Mouse (Mus musculus) heart, adult 9 months (tissue): ENCODE measurements at regions not wholly inside any gene's neighbourhood (a gene's known extent, or its start where the extent isn't known, plus 50 kb on each side); places are given as distances from the start of the nearest gene placed in this dataset.
"Not testable (repeated sequence)": the region's sequence is repeated elsewhere in the genome, so short reads cannot be mapped to it uniquely, and the experiment has no call there.

ENCODE experiments used
- DNase-seq, 2 experiments: peaks; one replicate each; pipeline ENCODE4 v3.0.0; 2022; ENCODE audit warnings: low spot score in 2 of 2

GRCm38 (mm10) chr19:35890191-35890590, 167.1 kb downstream of the Htr7 start:
- DNase-seq: no peak

- no peak for DNase-seq
These were observed 171.0 kb downstream of the Htr7 start for GRCm38 (mm10) chr19:35886270-35886669.

- DNase-seq: no peak
These were observed 175.4 kb downstream of the Htr7 start for GRCm38 (mm10) chr19:35881810-35882485.

GRCm38 (mm10) chr19:35875464-35875863, 181.8 kb downstream of the Htr7 start:
- DNase-seq: no peak

DNA sequence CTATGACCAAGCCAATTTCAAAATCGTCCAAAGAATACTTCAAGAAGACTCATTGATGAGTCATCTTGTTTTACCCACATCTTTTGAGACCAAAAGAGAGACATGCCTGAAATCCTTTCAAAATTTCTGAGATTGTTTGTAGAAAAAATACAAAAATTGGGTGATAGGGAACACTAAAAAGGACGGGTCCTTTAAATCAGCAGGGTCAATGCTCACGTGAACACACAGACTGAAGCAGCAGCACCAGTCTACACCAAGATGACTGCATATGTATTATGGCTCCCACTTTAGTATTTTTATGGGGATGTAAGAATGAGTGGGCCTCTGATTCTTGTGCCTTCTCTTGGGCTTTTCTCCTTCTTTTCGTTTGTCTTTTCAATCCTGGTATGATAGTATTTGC, 186.6 kb downstream of the Htr7 start:
- no peak for DNase-seq

DNA sequence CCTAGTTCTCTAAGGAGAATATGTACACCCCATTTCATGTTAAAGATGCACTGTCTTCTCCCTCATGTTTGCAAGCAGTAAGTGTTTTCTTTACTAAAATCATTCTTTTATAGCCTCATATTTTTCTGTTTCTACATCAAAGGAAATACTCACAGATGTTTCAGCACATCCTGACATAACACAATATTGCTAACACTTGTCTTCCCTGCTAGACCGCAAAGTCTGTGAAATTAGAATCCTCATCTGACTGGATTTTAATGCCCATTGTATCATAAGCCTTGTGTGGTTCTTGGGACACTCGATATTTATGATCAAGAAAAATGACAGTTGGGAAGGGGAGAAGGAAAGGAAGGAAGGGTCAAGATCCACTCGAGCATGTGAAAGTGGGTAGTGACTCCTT, 188.8 kb downstream of the Htr7 start:
- no peak for DNase-seq

GRCm38 (mm10) chr19:35863049-35863448, 194.3 kb downstream of the Htr7 start:
- no peak for DNase-seq

GRCm38 (mm10) chr19:35861421-35861820, 195.9 kb downstream of the Htr7 start:
- DNase-seq: no peak

GRCm38 (mm10) chr19:35832992-35833391, 224.3 kb downstream of the Htr7 start:
- no peak for DNase-seq

GRCm38 (mm10) chr19:35826074-35826473, 231.2 kb downstream of the Htr7 start:
- no peak for DNase-seq

GRCm38 (mm10) chr19:35819626-35820025, 237.7 kb downstream of the Htr7 start:
- DNase-seq: no peak

- DNase-seq: no peak
These were observed 262.6 kb downstream of the Htr7 start for GRCm38 (mm10) chr19:35794661-35795060.

DNA sequence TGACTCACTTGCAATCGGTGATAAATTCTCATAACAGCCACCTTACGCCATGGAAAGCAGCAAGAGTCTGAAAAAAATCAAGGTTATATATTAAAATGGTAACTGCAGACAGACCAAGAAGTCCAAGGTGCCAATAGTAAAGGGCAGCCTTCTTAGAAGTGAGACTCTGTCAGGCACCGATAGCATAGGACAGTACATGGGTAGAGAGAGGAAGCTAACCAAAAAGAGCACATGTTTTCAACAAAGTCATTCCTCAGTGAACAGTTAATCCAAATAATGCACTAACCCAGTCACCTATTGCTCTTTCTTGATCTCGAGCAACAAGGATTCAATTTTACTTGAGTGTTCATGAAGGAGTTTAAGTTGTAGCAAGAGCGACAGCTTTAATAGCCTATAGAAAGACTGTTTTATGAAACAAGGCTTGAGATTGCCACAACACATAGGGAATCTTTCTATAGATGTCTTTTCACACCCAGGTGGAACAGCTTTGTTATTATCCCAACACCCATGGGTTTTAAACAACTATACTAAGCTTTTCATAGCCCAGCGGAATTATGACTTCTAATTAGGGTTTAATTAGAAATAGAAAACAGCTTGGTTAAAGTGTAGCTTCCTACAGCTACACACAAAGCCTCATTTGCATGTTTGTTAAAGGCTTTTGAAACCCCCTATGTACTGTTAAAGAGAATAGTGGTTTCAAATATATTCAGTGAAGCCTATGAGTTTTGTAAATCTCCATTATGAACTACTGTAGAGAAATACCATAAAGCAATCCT, 269.9 kb downstream of the Htr7 start:
- no peak for DNase-seq

DNA sequence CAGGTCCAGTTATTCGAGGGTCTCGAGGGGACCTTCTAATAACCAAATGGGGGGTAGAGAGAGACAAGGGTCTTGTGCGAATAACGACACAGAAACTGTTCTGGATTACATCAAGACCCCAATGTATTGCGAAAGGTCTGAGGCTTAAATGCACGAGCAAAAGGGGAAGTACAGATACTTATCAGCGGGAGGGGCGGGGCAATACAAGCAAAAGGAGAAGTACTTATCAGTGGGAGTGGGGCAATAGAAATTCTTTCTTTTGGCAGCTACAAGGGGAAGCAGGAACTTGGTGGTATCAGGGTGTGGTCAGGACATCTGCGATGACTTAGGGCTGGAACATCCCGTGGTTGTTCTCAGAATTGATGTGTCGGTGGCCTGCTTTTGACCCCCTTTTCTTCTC, 295.6 kb downstream of the Htr7 start:
- DNase-seq: not testable (repeated sequence)

GRCm38 (mm10) chr19:35759701-35760100, 297.6 kb downstream of the Htr7 start:
- peak; percentile 60 to 80 for DNase-seq

- peak in 1 of 2 experiments; percentile 3 for DNase-seq
These were observed 301.8 kb downstream of the Htr7 start for GRCm38 (mm10) chr19:35755494-35755893.

- DNase-seq: no peak
These were observed 321.6 kb downstream of the Htr7 start for GRCm38 (mm10) chr19:35735754-35736153.

DNA sequence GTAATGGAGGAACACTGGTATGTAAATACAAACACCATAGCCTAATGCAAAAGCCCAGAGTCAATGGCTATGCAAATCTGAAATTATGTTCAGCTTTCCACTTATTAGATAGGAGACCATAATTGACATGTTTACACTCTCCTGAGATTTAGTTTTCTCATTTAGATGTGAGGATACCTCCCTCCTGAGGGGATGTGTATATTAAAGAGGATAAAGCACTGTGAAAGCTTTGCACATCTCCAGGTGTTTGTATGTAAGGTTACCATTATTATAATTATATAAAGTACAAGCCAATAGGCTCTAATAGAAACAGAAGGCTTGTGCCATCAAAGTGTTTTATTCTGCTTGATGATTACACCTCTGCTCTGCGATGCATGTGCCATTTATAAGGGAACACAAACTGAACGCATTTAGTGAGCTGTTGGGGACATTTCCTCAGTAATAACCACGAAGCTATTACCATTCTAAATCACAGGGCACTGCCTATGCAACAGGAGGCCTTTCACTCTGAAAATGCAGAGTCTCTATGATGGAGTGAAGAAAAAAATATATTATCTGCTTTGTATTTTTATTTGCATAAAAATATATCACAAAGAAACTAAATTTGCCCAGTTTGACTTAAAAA, 328.8 kb downstream of the Htr7 start:
- no peak for DNase-seq
